Mouse (Mus musculus): Measurements from ENCODE around the gene Gm20662. TPM values are rescaled to one million over a fixed set of nuclear protein-coding genes. Genes with fewer than 3 reads are reported as not detected.

Gm20662 gene
- polyA plus RNA-seq, 1 experiment from 2014 or later = 1.3 TPM

- peak; percentile 57 for ATAC-seq (ENCODE audit: insufficient number of reproducible peaks, insufficient read depth, low FRiP score, low TSS enrichment, low read depth)
- Histone ChIP-seq H3K9me3 (no peaks in the 10 kb centered on the region), H3K4me3 (replicated peaks) (peak overlapping the region; percentile 74), H3K4me2 (peak overlapping the region; percentile 93), H3K4me1 (replicated peaks) (peaks cover 26% of the 10 kb centered on the region), H3K27ac (peak overlapping the region; percentile 78), H3K27me3 (no peaks in the 10 kb centered on the region), H3K36me3 (peaks cover 61% of the 10 kb centered on the region), H3K9ac (replicated peaks) (peak overlapping the region; percentile 44; the same call in 1 of the 2 replicates)
- WGBS = 3% methylated on average over 19 of the region's 19 CpGs
Observed at GRCm38 (mm10) chr9:108048566-108048955, 52.4 kb downstream of the Gm20662 start.

GRCm38 (mm10) chr9:108049016-108049455 lies 52.9 kb downstream of the Gm20662 start, which contains the start of gene Gmppb:
Gene Gmppb, plus strand, starts transcription at chr9:108049242.
- under 1% methylated on average over 37 of the region's 39 CpGs for WGBS
- Histone ChIP-seq H3K36me3 (peaks cover 64% of the 10 kb centered on the region), H3K27ac (peak within 1 kb of the TSS; percentile 78), H3K9me3 (no peaks in the 10 kb centered on the region), H3K4me1 (replicated peaks) (peaks cover 26% of the 10 kb centered on the region), H3K4me2 (peak within 1 kb of the TSS; percentile 93), H3K9ac (replicated peaks) (peak within 1 kb of the TSS; percentile 69), H3K27me3 (no peaks in the 10 kb centered on the region), H3K4me3 (replicated peaks) (peak within 1 kb of the TSS; percentile 74)
- ATAC-seq (ENCODE audit: insufficient number of reproducible peaks, insufficient read depth, low FRiP score, low TSS enrichment, low read depth) = peak; percentile 91

GRCm38 (mm10) chr9:108049561-108050251 lies 53.6 kb downstream of the Gm20662 start:
- Histone ChIP-seq H3K27ac (peak overlapping the region; percentile 68), H3K27me3 (no peaks in the 10 kb centered on the region), H3K9me3 (no peaks in the 10 kb centered on the region), H3K36me3 (peaks cover 68% of the 10 kb centered on the region), H3K4me3 (replicated peaks) (peak overlapping the region; percentile 74), H3K4me1 (replicated peaks) (peaks cover 26% of the 10 kb centered on the region), H3K9ac (replicated peaks) (peak overlapping the region; percentile 69), H3K4me2 (peak overlapping the region; percentile 93)
- 41% methylated on average over 15 of the region's 15 CpGs for WGBS
- ATAC-seq (ENCODE audit: insufficient number of reproducible peaks, insufficient read depth, low FRiP score, low TSS enrichment, low read depth) = no peak

GRCm38 (mm10) chr9:108051184-108051930 lies 55.2 kb downstream of the Gm20662 start:
- WGBS = 93% methylated on average over 15 of the region's 15 CpGs
- no peak overlapping the region for H3K4me3 ChIP-seq (replicated peaks)
- no peaks in the 10 kb centered on the region for H3K9me3 ChIP-seq
- no peak overlapping the region for H3K27ac ChIP-seq
- no peak for ATAC-seq (ENCODE audit: insufficient number of reproducible peaks, insufficient read depth, low FRiP score, low TSS enrichment, low read depth)
- H3K4me2 ChIP-seq = no peak overlapping the region
- no peaks in the 10 kb centered on the region for H3K27me3 ChIP-seq
- H3K4me1 ChIP-seq (replicated peaks) = peaks cover 26% of the 10 kb centered on the region
- peaks cover 68% of the 10 kb centered on the region for H3K36me3 ChIP-seq
- H3K9ac ChIP-seq (replicated peaks) = no peak overlapping the region

- peaks cover 68% of the 10 kb centered on the region for H3K36me3 ChIP-seq
- WGBS = 81% methylated on average over 4 of the region's 4 CpGs
Observed at GRCm38 (mm10) chr9:108051931-108052220, 55.7 kb downstream of the Gm20662 start.

GRCm38 (mm10) chr9:108052411-108052810 lies 56.3 kb downstream of the Gm20662 start:
- H3K27me3 ChIP-seq = no peaks in the 10 kb centered on the region
- H3K4me1 ChIP-seq (replicated peaks) = peaks cover 26% of the 10 kb centered on the region
- ATAC-seq (ENCODE audit: insufficient number of reproducible peaks, insufficient read depth, low FRiP score, low TSS enrichment, low read depth) = no peak
- H3K9me3 ChIP-seq = no peaks in the 10 kb centered on the region
- peaks cover 69% of the 10 kb centered on the region for H3K36me3 ChIP-seq
- no peak overlapping the region for H3K4me2 ChIP-seq
- 73% methylated on average over 7 of the region's 7 CpGs for WGBS
- no peak overlapping the region for H3K27ac ChIP-seq
- no peak overlapping the region for H3K4me3 ChIP-seq (replicated peaks)
- no peak overlapping the region for H3K9ac ChIP-seq (replicated peaks)

More at GRCm38 (mm10) chr9:108051931-108052220, 55.7 kb downstream of the Gm20662 start:
- no peak for ATAC-seq (ENCODE audit: insufficient number of reproducible peaks, insufficient read depth, low FRiP score, low TSS enrichment, low read depth)
- Histone ChIP-seq H3K9me3 (no peaks in the 10 kb centered on the region), H3K4me2 (no peak overlapping the region), H3K4me1 (replicated peaks) (peaks cover 26% of the 10 kb centered on the region), H3K4me3 (replicated peaks) (no peak overlapping the region), H3K27ac (no peak overlapping the region), H3K27me3 (no peaks in the 10 kb centered on the region), H3K9ac (replicated peaks) (no peak overlapping the region)

GRCm38 (mm10) chr9:108052885-108053664 lies 56.9 kb downstream of the Gm20662 start, which contains the start of gene Amigo3:
Gene Amigo3, plus strand, starts transcription at chr9:108053159.
- peaks cover 19% of the 10 kb centered on the region for H3K4me1 ChIP-seq (replicated peaks)
- peak within 1 kb of the TSS; percentile 48 for H3K4me2 ChIP-seq
- whole genome bisulfite sequencing = 54% methylated on average over 20 of the region's 20 CpGs
- no peak within 1 kb of the TSS; the same call in 1 of the 2 replicates for H3K4me3 ChIP-seq (replicated peaks)
- H3K27me3 ChIP-seq = no peaks in the 10 kb centered on the region
- no peaks in the 10 kb centered on the region for H3K9me3 ChIP-seq
- H3K27ac ChIP-seq = 0 out of 2 replicates have a peak within 1 kb of the TSS, but pooled peaks have one; percentile 23
- peak; percentile 9; the same call in 1 of the 2 replicates for ATAC-seq (ENCODE audit: insufficient number of reproducible peaks, insufficient read depth, low FRiP score, low TSS enrichment, low read depth)
- H3K36me3 ChIP-seq = peaks cover 71% of the 10 kb centered on the region
- H3K9ac ChIP-seq (replicated peaks) = peak within 1 kb of the TSS; percentile 45; the same call in 1 of the 2 replicates

GRCm38 (mm10) chr9:108053665-108054225 lies 57.6 kb downstream of the Gm20662 start:
- Histone ChIP-seq H3K36me3 (peaks cover 77% of the 10 kb centered on the region), H3K4me3 (replicated peaks) (no peak overlapping the region), H3K4me2 (peak overlapping the region; percentile 48; the same call in 1 of the 2 replicates)

GRCm38 (mm10) chr9:108054331-108055040 lies 58.3 kb downstream of the Gm20662 start:
- H3K4me2 ChIP-seq = no peak overlapping the region
- no peak overlapping the region for H3K9ac ChIP-seq (replicated peaks)
- no peak for ATAC-seq (ENCODE audit: insufficient number of reproducible peaks, insufficient read depth, low FRiP score, low TSS enrichment, low read depth)
- H3K27me3 ChIP-seq = no peaks in the 10 kb centered on the region
- H3K36me3 ChIP-seq = peaks cover 85% of the 10 kb centered on the region
- H3K27ac ChIP-seq = no peak overlapping the region
- WGBS = 91% methylated on average over 22 of the region's 22 CpGs
- H3K4me3 ChIP-seq (replicated peaks) = no peak overlapping the region
- peaks cover 12% of the 10 kb centered on the region for H3K4me1 ChIP-seq (replicated peaks)
- H3K9me3 ChIP-seq = no peaks in the 10 kb centered on the region

More at GRCm38 (mm10) chr9:108053665-108054225, 57.6 kb downstream of the Gm20662 start:
- Histone ChIP-seq H3K4me1 (replicated peaks) (peaks cover 14% of the 10 kb centered on the region), H3K9me3 (no peaks in the 10 kb centered on the region), H3K27ac (0 out of 2 replicates have a peak overlapping the region, but pooled peaks have one; percentile 23), H3K27me3 (no peaks in the 10 kb centered on the region), H3K9ac (replicated peaks) (peak overlapping the region; percentile 45; the same call in 1 of the 2 replicates)
- WGBS = 90% methylated on average over 15 of the region's 15 CpGs
- ATAC-seq (ENCODE audit: insufficient number of reproducible peaks, insufficient read depth, low FRiP score, low TSS enrichment, low read depth) = no peak

GRCm38 (mm10) chr9:108055061-108055460 lies 58.9 kb downstream of the Gm20662 start:
- Histone ChIP-seq H3K27ac (no peak overlapping the region), H3K9me3 (no peaks in the 10 kb centered on the region), H3K4me3 (replicated peaks) (no peak overlapping the region), H3K4me1 (replicated peaks) (peaks cover 7% of the 10 kb centered on the region), H3K27me3 (no peaks in the 10 kb centered on the region), H3K4me2 (no peak overlapping the region), H3K36me3 (peaks cover 91% of the 10 kb centered on the region), H3K9ac (replicated peaks) (no peak overlapping the region)
- ATAC-seq (ENCODE audit: insufficient number of reproducible peaks, insufficient read depth, low FRiP score, low TSS enrichment, low read depth) = no peak
- 75% methylated on average over 1 of the region's 1 CpGs for WGBS

All from limb, embryonic 12.5 days (tissue).